Mouse (Mus musculus) kidney, adult 2 months (tissue): ENCODE measurements around the gene Efr3b. TPM values are rescaled to one million over a fixed set of nuclear protein-coding genes. Genes with fewer than 3 reads are reported as not detected.

Source experiments
- DNase-seq: peaks from one replicate; pipeline ENCODE4 v3.0.0; 2021
- H3K27ac ChIP-seq: fragments of 200-500 bp; 2 replicates; pipeline ENCODE4 v1.5.1; 2012; ENCODE audit warnings: low read depth, low read length, control low read depth, inconsistent platforms; ENCODE audit not compliant: insufficient read depth
- H3K27me3 ChIP-seq: fragments of 200-500 bp; replicated peaks from 2 replicates; pipeline ENCODE4 v1.6.1; 2012; ENCODE audit warnings: mild to moderate bottlenecking, moderate library complexity, low read length, inconsistent platforms; ENCODE audit not compliant: control insufficient read depth, insufficient read depth
- H3K36me3 ChIP-seq: fragments of 200-500 bp; 2 replicates; pipeline ENCODE4 v1.6.1; 2012; ENCODE audit warnings: mild to moderate bottlenecking, moderate library complexity, low read length, inconsistent platforms; ENCODE audit not compliant: control insufficient read depth, insufficient read depth
- H3K4me1 ChIP-seq: fragments of 200-500 bp; 2 replicates; pipeline ENCODE4 v1.6.1; 2011; ENCODE audit warnings: low read length; ENCODE audit not compliant: control insufficient read depth, insufficient read depth
- H3K4me3 ChIP-seq: fragments of 200-500 bp; 2 replicates; pipeline ENCODE4 v1.5.1; 2011; ENCODE audit warnings: mild to moderate bottlenecking, low read depth, low read length, control low read depth; ENCODE audit not compliant: insufficient read depth
- CTCF ChIP-seq: fragments of 200-500 bp; conservative IDR thresholded peaks from 2 replicates; pipeline ENCODE4 v1.5.1; 2011; ENCODE audit warnings: low read depth, mild to moderate bottlenecking, control low read depth, low read length, moderate library complexity, mixed read lengths; ENCODE audit not compliant: insufficient read depth, insufficient read length
- POLR2A ChIP-seq: fragments of 200-500 bp; IDR thresholded peaks from one replicate; pipeline ENCODE4 v1.6.1; 2011; ENCODE audit warnings: low read depth, low read length, control low read depth
- WGBS: fragments of 180-500 bp; shearing (Covaris S2); methylation state at CpG from one replicate; pipeline ENCODE4 v1.1.7; 2018; 5-methylcytosine and 5-hydroxymethylcytosine counted together
- polyA plus RNA-seq: library from polyadenylated mRNA; depleted of rRNA; stranded (reverse); fragments of >200 nt; gene quantifications from 2 replicates; pipeline ENCODE4 v1.2.3, GENCODE M21; 2012

The Efr3b gene
- polyA plus RNA-seq, 1 experiment = 2.1 TPM

DNA sequence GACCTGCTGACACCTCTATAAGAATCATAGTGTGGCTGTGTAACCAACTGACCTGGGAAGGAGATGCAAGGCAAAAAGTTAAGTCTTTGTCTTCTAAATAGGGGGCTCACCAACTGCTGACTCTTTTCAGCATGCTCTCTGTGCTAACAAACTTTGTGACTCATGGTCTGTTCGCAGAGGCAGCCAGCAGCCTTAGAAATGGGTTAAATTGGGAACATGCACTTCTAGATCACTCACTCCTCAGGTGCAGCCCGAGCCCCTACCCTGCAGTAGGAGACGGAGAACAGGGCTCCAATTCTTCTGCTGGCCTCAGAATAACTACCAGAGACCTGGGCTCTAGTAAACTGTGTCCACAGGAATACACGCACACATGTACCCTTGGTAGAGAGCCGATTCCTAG, 1.2 kb downstream of the Efr3b start:
- H3K27me3 ChIP-seq = no peaks in the 10 kb centered on the region; the same call in 1 of the 2 replicates
- DNase-seq = no peak
- no peak for TF ChIP-seq CTCF
- no peaks in the 10 kb centered on the region for H3K36me3 ChIP-seq
- H3K27ac ChIP-seq = no peak overlapping the region
- H3K4me3 ChIP-seq = no peak overlapping the region; the same call in 1 of the 2 replicates
- H3K4me1 ChIP-seq = no peaks in the 10 kb centered on the region
- WGBS = 45% methylated on average over 5 of the region's 5 CpGs

DNA sequence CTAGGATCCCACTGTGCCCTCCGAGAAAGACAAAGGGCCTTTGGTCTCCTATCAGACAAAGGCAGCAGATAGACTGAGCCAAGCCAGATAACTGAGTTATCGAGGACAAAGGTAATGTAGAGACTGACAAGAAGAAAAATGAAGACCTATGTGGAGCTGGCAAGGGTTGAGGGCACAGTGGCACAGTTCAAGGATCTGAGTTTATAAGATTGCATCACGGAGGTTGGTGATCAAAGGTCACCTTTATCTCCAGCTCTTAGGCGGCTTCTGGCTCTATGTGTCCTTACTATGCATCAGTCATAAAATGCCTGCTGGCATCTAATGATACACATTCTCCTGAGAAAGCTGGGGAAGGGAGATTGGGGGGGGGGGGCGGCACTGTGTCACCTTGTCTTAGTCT, 2.6 kb downstream of the Efr3b start:
- no peak overlapping the region for H3K27ac ChIP-seq
- H3K27me3 ChIP-seq = no peaks in the 10 kb centered on the region; the same call in 1 of the 2 replicates
- H3K4me1 ChIP-seq = no peaks in the 10 kb centered on the region
- 82% methylated on average over 5 of the region's 5 CpGs for WGBS
- H3K36me3 ChIP-seq = no peaks in the 10 kb centered on the region
- no peak overlapping the region for H3K4me3 ChIP-seq
- TF ChIP-seq CTCF (no peak), POLR2A (no peak)
- no peak for DNase-seq

DNA sequence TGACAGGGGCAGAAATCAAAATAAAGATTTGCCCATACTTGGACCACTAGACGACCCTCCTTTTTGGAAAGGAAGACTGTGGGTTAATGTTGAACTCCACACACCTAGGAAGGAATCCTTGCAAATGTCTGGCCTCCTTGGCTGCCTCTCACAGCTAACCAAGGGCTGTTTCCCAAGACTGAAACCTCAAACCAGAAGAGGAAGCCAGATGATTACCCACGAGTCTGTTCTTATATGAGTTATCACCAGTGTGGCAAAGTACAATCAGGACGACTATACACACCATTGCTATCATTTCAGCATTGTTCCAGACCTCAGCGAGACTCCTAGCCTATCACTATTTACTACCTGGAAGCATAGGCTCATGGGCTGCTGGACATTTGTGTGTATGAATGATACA, 9.7 kb downstream of the Efr3b start:
- no peaks in the 10 kb centered on the region; the same call in 1 of the 2 replicates for H3K27me3 ChIP-seq
- WGBS = 59% methylated on average over 4 of the region's 4 CpGs
- DNase-seq = no peak
- TF ChIP-seq CTCF = no peak
- TF ChIP-seq POLR2A = no peak
- H3K36me3 ChIP-seq = no peaks in the 10 kb centered on the region
- H3K4me3 ChIP-seq = no peak overlapping the region
- H3K4me1 ChIP-seq = no peaks in the 10 kb centered on the region
- no peak overlapping the region for H3K27ac ChIP-seq

DNA sequence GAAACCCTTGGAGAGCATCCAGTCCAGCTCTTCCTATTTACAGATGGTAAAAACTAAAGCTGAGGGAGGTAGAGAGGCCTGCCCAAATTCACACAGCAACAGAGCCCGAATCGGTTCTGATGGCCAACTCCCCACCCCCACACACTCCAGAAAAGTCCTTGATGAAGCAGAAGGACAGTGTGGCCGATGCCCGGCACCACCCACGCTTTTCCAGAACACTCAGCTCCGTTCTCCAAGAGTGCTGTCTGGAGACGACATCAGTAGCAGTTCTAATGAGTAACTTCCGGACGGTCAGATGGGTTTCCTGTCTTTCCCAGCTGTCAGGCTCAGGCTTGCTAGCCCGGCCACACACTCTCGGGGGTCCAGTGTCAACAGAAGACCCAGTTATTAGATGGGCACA, 10.2 kb downstream of the Efr3b start:
- peak; percentile 18 for DNase-seq
- TF ChIP-seq CTCF (no peak), POLR2A (no peak)
- H3K36me3 ChIP-seq = no peaks in the 10 kb centered on the region
- 50% methylated on average over 11 of the region's 11 CpGs for WGBS
- H3K4me1 ChIP-seq = no peaks in the 10 kb centered on the region
- H3K4me3 ChIP-seq = no peak overlapping the region
- H3K27me3 ChIP-seq = no peaks in the 10 kb centered on the region; the same call in 1 of the 2 replicates
- H3K27ac ChIP-seq = no peak overlapping the region

DNA sequence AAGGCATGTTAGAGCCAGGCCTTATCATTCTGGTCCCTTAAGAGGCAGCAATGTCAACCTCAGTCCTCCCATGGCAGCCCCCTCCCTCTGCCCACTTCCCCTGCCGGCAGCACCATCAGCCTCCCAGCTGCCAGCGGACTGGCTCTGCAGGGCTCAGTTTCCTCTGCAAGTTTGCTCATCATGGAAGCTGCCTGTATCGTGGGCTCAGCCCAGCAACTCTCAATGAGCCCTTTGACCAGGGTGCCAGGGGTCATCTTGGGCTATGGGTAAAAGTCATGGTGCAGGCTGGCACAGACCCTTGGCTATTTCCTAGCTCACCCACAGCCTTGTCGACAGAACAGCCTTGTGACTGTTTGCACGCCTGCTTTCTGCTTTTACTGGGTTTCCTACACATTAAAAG, 14.4 kb downstream of the Efr3b start:
- Histone ChIP-seq H3K27me3 (no peaks in the 10 kb centered on the region; the same call in 1 of the 2 replicates), H3K4me1 (no peaks in the 10 kb centered on the region), H3K36me3 (no peaks in the 10 kb centered on the region), H3K4me3 (no peak overlapping the region), H3K27ac (no peak overlapping the region)
- TF ChIP-seq CTCF (no peak), POLR2A (no peak)
- DNase-seq = no peak
- 72% methylated on average over 5 of the region's 5 CpGs for WGBS

DNA sequence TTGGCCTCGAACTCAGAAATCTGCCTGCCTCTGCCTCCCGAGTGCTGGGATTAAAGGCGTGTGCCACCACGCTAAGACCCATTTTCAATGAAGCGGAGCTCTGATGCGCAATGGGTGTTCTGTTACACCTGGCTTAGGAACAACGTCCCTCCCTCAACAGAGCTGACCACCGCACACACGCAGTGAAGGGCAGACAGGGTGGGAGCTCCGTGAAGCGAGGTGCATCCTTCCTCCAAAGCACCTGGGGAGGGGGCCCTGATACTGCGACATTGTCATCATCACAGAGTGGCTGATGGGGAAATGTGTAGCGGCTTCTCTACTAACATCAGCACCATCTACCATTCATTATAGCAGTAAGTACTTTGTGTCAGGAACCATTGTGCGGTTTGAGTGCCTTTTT, 15.2 kb downstream of the Efr3b start:
- Histone ChIP-seq H3K27ac (no peak overlapping the region), H3K4me3 (no peak overlapping the region), H3K4me1 (no peaks in the 10 kb centered on the region), H3K36me3 (no peaks in the 10 kb centered on the region), H3K27me3 (no peaks in the 10 kb centered on the region; the same call in 1 of the 2 replicates)
- 93% methylated on average over 14 of the region's 14 CpGs for WGBS
- TF ChIP-seq POLR2A = no peak
- TF ChIP-seq CTCF = no peak
- no peak for DNase-seq

DNA sequence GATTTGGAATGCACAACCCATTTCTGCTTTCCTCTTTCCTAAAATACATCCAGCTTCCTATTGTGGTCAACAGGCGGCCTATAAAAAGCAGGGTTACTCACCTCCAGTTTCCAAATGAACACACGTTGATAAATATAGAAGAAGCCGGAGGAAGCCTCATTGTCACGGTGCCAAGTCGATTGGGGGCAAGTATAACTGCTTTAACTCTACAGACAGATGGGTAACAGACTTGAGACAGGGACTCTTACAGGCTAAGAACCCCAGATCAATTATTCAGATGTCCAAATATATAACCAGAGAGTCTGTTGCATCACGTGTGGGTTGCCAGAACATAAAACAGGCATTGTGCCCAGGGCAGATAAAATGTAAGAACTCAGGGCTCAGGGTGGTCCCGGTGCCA, 15.9 kb downstream of the Efr3b start:
- peak; percentile 73 for DNase-seq

More for the DNA sequence above, 15.9 kb downstream of the Efr3b start:
- TF ChIP-seq CTCF = no peak
- TF ChIP-seq POLR2A = no peak
- no peak overlapping the region for H3K4me3 ChIP-seq
- H3K36me3 ChIP-seq = no peaks in the 10 kb centered on the region
- H3K27me3 ChIP-seq = no peaks in the 10 kb centered on the region; the same call in 1 of the 2 replicates
- WGBS = 74% methylated on average over 7 of the region's 7 CpGs
- peak overlapping the region; percentile 65; the same call in 1 of the 2 replicates for H3K27ac ChIP-seq
- no peaks in the 10 kb centered on the region for H3K4me1 ChIP-seq
